Mouse (Mus musculus) T-helper 2 cell (primary cell): Measurements from ENCODE around the gene Lbx2.

Experiments used
- in situ Hi-C: fragments of 300-600 bp; cut with MboI, MseI; formaldehyde crosslinking; loops from one replicate; pipeline ENCODE4 v1.15.1; 2025; ENCODE audit warnings: high pct_unique_total_duplicates

Gene Lbx2

DNA sequence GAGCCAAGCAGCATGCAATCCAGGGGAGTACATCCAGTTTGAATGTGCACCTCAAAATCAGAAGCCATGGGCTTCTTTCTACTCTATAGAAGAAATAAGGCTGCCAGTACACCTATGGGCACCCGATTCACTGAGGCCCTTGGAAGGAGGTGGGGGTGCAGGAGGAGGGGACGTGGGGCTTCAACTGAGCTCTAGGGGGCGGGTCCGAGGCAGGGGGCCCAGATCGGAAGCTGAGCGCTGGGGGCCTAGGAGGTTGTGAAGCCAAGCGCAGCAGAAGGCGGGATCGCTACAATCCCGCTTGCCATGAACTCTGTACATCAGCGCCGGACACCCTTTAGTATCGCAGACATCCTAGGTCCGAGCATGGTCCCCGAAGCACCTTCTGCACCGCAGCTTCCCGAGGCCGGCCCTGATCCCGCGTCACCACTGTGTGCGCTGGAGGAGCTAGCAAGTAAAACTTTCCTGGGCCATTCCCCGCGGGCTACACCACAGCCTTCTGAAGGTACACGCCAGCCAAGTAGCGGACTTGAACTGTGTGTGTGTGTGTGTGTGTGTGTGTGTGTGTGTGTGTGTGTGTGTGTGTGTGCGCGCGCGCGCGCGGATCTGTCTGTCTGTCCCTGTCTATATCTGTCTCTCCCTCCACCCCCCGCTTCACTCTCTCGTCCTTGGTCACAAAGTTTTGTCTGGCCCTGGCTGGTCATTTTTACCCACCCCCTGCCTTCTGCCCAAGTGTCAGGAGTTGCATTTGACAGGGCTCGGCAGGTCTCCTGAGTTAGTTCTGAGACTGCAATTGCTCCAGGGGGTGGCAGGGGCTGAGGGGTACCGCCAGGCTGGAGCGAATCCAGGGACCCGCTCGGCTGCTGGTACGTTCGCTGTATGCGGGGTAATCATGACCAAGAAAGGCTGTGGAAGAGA is at the start of gene Lbx2:
Gene Lbx2, plus strand, starts transcription at position 247 of the 915 bp plus-strand sequence.
- in situ Hi-C loops = no loop called here

DNA sequence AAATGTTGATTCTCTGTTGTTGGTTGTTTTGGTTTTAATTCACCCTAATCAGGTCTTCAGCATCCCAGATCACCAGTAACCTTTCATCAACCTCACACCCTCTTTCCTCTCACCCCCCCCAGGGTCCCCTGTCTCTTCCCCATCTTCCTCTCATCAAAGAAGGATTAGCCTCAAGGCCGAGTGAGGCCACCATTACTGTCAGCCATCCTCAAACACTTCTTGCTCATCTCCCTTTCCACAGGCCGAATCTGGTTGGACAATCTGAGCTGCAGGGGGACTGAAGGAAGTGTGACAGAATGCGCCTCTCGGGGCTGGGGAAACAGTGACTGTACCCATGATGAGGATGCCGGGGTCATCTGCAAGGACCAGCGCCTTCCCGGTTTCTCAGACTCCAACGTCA is 49.0 kb upstream of the Lbx2 start:
- in situ Hi-C loops = no loop called here

DNA sequence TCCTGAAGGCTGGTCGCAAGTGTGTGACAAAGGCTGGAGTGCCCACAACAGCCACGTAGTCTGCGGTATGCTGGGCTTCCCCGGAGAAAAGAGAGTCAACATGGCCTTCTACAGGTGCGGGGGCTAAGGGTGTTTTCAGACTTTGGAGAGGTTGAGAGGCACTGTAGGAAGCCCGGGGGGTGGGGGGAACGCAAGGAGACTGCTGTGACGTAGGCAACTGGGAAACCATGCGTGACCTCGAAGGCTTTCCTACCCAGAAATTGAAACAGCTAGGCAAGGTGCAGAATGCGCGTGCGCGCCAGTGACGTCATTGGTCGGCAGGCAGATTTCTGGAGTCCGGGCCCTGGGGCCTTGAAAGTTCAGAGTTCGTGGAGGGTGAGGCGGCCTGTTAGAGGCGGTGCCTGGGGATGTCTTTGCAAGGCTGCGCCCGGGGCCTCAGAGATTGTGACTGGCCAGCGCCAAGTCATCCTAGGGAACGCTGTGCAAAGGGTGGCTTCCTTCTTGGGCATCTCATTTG is 47.6 kb upstream of the Lbx2 start:
- in situ Hi-C loops = no loop called here

DNA sequence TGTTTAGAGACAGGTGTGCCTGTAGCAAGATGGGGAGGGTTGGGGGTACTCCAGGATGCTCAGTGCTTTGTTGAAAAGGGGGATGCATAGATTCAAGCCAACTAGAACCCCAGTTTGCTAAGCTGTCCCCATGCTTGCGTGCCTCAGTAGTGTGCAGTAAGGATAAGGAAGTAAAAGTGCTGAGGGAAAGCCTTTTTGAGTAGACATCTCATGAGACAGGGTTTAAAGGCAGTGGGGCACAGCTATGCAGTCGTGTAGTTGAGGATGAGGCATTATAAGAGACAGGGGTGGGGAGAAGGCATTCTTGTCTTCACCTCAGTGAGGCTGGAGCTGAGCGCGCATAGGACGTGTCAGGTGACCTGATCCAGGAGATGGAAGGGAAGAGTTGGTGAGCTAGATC is 45.6 kb upstream of the Lbx2 start:
- in situ Hi-C loops = no loop called here

DNA sequence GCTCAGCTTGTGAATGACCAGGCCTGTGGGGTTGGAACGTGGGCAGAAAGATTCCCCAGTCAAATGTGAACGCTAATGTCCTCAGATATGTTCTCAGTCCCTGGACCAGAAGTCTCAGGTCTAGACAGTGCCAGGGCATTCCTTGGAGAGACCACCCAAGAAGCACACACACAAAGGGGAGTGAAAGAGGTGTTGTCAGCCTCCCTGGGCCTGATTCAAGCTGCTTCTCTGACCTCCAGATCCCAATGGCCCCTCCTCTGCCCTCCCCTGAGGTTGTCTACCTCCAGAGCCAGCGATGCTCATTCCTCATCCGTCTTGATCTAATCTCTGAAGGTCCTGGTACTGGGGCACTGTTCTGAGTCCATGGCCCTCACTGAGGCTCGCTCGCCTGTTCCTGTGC is 42.6 kb upstream of the Lbx2 start:
- in situ Hi-C loops = no loop called here

DNA sequence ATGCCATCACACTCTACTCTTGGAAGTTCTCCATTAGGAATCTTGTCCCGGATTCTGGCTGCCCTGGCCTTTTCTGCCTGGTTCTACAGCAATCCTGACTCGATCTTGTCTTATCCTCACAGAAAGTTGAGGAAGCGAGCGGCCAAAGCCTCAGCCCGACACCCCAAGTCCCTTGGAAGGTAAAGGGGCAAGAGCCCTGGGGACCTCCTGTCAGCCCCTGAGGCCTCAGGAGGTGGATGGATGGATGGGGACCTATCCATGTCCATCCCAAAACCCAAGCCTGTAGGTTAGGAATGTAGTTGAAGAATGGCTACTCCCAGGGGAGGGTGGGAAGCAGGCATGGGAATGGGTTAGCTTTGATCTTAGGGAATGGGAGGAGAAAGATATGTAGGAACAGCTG is 42.2 kb upstream of the Lbx2 start:
- in situ Hi-C loops = no loop called here

DNA sequence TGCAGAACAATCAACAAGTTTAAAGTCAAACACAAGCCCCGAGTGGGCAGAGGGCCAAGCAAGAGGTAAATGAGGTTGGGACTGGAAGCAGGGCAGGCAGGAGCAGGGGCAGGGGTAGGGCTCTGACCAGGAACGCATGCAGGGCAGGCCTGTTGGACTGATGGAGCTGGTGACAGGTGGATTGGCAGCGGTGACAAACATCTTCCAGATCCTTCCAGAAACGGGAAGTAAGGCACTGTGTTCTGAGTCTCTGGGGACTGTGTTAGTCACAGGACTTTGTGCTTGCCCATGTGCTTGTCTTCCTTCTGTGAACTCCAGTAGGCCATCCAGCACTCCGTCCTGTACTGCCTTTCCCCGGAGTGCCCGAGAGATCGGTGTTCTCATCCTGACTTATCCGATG is 41.4 kb upstream of the Lbx2 start:
- in situ Hi-C loops = loop anchor here (5.0 kb wide), 1 partner anchor 37 kb away; no protein-coding TSS in a partner anchor

DNA sequence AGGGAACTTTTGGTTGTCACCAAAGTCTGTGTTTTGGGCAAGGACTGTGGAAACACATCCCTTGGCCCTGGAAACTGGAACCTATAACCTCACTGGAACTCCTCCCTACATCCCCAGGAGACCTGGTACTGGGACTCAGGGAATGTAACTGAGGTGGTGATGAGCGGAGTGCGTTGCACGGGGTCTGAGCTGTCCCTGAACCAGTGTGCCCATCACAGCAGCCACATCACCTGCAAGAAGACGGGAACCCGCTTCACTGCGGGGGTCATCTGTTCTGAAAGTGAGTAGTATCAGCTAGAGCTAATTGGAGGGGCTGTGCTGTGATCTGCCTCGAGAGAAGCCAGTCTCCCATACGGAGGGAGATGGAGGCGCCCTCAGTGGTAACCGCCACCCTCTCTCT is 36.8 kb upstream of the Lbx2 start:
- in situ Hi-C loops = loop anchor here (5.0 kb wide), 1 partner anchor 42 kb away; no protein-coding TSS in a partner anchor

DNA sequence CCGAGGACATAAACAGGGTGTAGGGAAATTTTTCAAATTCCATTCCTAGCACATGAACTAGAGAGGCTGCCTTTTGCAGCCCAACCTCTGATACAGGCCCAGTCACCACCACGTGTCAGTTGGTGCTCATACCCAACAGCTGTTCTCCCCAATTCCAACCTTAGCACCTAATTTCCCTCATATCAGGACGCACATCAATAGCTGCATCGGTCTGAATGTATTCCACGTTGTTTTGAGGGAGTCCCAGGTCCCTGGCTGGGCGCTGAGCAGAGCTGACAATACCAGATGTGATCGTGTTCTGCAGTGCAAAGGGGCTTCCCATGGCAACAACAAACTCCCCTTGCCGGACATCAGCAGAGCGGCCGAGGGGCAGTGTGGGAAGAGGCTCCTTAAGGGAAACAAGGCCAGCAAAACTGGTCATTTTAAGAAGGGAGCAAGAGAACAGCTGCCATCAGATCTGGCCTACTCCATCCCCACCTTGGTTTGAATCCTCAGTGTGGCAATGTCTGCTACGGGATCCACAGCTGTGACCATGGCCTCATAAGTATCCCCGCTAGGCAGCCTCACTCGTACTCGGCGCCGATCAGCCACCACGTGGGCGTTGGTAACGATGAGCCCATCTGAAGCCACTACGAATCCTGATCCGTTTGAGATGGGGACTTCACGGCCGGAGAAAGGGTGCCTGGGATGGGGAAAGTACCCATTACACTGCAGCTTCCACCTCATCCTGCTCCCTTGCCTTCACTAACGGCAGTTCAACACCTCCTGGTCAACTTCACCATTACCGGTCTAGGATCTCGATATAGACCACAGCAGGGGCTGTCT is 32.8 kb upstream of the Lbx2 start:
- in situ Hi-C loops = no loop called here

DNA sequence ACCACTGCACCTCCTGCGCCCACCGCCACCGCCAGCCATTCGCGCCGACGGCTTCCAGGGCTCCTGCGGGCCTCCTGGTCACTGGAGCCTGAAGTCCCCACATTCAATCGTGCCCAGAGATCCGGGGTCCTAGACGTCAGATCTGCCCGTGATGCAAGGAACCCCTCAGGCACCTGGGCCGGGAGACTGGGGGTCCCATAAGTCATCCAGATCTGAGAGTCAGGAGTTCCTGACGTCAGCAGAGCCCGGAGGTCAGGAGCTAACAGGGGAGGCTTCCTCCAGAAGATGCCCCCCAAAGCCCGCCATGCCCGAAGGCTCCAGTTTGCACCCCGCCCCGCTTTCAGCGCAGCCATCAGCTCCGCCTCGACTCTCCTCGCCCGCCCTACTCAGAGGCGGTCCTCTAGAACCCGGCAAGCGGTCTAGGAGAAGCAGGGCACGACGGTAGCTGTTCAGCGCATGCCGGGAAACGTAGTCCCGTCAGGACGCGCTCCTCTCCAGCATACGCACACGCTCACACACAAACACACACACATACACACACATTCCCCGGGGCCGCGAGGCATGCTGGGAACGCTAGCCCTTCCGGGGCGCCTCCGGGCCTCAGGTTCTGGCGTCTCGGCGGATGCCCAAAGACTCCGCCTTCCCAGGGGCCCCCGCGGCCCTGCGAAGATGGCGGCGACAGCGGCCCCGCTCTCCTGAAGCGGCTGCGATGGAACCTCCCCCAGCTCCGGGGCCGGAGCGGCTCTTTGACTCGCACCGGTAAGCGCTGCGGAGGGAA is 31.9 kb upstream of the Lbx2 start, which contains the start of gene Aup1:
Gene Aup1, plus strand, starts transcription at position 448 of the 778 bp plus-strand sequence.
- in situ Hi-C loops = no loop called here

DNA sequence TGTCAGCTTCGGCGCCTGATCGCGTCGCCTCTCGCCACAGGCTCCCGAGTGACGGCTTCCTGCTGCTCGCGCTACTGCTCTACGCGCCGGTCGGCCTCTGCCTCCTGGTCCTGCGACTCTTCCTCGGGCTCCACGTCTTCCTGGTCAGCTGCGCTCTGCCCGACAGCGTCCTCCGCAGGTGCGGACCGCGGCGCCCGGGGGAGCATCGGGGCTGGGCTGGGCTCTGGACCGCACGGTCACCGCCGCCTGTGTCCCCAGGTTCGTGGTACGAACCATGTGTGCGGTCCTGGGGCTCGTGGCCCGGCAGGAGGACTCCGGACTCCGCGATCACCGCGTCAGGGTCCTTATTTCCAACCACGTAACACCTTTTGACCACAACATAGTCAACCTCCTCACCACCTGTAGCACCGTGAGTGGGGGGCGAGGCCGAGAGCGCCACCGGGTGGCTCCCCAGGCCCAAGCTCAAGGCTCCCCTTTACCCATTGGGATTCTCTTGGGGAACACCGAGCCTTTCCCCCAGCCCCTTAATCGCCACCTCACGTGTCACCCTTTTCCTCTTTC is 31.2 kb upstream of the Lbx2 start, which contains the start of gene Htra2:
Gene Htra2, minus strand, starts transcription at position 403 of the 561 bp plus-strand sequence.
- in situ Hi-C loops = no loop called here

DNA sequence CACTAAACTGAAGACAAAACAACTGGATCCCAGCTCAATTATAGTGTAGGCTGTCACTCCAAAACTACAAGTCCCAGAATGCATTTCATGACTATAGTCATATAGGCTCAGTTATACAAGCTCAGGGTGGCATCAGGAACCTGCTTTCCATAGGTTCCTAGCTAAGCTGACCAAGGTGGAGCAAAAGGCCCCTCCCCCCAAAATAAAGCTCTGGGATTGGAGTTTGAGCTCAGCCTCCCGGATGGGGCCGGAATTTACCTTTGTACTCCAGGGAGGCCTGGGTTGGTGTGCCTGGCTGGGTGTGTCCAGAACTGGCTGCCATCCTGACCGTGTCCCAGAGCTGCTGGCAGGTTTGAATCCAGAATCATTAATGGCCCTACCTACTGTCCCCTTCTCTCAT is 28.4 kb upstream of the Lbx2 start, which contains the start of gene Dqx1:
Gene Dqx1, plus strand, starts transcription at position 55 of the 400 bp plus-strand sequence.
- in situ Hi-C loops = no loop called here

DNA sequence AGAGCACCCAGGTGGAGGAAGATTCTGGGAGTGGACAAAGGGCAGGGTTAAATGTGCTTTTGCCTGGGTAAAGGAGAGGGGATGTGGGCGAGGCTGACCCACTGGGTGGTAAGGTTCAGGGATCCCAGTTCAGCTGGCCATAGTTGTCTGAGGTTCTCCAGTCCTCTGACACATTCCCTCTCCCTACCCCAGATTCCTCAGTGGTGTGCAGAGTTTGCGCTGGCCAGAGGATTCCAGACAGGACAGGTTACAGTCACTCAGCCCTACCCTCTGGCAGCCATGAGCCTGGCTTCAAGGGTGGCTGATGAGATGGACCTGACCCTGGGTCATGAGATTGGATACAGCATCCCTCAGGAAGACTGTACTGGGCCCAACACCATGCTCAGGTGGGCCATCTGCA is 27.4 kb upstream of the Lbx2 start:
- in situ Hi-C loops = no loop called here

DNA sequence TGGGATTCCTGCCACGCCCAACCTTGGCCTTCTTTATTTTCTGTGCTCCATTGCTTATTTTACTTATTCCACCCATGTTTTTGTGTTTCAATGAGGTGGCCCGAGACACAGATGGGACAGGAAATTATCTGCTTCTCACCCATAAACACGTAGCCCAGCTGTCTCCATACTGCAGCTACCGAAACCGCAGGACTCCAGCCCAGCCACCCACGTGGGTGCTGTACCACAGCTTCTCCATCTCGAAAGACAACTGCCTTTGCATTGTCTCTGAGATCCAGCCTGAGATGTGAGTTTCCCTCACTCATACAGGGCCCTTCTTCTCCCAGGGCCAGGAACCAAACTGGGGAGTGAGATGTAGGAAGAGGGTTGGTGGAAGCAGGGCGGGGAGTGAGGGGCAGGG is 20.2 kb upstream of the Lbx2 start:
- in situ Hi-C loops = no loop called here

DNA sequence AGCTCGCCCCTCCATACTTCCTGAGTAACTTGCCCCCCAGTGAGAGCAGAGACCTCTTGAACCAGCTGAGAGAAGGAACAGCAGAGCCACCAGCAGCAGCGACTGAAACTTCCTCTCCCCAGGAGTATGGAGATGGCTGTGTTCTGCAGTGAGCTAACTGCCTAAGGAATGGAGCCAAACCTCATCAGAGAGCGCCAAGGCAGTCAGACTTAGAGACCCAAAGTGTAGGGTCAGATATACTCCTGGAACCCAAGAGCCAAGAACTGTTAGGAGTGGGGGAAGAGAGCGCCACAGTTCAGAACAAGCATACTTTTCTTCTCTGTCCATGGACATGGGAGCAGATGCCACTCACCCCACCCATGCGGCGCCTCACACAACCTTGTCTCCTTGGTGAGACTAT is 19.7 kb upstream of the Lbx2 start:
- in situ Hi-C loops = no loop called here

DNA sequence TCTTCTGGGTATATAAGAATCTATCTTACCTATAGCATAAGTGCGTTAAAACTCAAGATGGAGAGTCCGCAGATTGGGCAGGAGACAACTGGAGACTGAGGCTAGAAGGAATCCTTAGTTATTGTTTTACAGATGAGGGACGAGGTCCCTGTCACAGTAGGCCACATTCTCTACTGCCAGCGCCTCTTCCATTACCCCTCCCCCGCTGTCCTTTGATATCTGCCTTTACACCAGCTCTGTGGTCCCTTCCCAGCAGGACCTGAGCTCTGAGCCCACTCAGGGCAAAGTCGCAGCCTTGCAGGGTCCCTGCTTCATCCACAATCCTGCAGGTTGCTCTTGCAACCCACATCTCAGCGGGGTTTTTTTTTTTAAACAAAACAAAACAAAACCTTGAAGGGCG is 17.9 kb upstream of the Lbx2 start:
- in situ Hi-C loops = no loop called here

DNA sequence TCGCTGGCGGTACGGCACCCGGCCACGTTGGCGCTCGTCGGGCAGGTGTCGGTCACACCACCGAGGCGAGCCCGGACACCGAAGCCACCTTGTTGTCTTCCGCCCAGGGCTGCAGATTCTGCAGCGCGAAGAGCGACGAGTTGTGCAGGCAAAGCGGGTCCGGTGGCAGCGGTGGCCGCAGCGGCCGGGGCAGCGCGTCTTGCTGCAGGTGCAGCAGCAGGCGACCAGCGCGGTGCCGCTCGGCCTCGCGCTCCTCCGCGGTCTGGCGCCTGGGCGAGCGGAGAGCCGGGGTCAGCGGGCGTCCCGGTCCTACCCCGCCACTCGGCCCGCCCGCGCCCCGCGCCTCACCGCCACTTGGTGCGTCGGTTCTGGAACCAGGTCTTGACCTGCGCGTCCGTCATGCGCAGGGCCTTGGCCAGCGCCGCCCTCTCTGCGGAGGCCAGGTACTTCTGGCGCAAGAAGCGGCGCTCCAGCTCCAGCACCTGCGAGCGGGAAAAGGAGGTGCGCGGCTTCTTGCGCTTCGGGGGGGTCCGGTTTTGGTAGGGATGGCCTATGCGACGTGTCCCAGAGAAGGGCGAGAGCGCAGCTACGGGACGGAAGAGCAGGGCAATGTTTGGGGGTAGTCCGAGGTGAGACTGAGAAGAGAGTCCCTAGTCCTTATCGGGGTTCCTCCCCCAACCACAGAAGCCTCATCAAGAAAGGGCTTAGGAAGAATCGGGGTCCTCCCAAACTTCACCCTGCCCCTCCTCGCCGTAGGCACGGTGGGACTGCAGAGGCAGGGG is 17.3 kb upstream of the Lbx2 start:
- in situ Hi-C loops = no loop called here

DNA sequence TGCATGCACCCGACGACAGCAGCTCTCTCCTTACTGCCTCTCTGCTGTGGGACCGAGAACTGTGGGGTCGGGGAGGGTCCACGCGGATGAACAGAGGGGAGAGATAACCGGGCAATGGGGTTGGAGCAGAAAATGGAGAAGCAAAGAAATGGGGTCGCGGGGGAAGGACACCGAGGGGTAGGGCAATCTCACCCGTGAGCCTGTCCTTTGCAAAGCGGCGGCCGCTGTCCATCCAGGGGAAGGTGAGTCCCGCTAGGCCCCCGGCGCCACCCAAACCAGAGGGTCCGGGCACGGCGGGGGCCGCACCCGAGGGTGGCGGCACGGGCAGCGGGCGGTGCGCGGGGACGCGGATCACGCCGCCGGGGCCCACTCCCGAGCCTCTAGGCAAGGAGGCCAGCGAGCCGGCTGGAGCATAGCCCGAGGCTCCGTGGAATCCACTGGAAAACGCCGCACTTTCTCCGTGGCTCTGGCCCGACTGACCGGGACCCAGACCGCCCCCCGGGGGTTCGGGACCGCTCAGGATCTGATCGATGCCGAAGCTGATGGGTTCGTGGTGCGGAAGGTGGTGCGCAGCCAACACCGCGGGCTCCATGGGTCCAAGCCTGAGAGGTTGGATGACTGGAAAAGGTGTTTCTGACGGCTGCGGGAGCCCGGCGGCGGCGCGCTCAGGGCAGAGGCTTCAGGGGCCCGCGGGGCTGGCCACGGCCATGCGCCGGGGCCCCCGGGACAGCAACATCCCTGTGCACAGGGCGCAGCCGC is 16.5 kb upstream of the Lbx2 start:
- in situ Hi-C loops = no loop called here

DNA sequence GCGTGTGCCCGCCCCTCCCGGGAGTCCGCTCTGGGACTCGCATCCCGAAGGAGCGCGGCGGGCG is 16.1 kb upstream of the Lbx2 start, which contains the start of gene Tlx2:
Gene Tlx2, minus strand, starts transcription at position 47 of the 64 bp plus-strand sequence.
- in situ Hi-C loops = no loop called here
